Mouse (Mus musculus): ENCODE data around the gene Ampd3. TPM values are rescaled to one million over a fixed set of nuclear protein-coding genes. Genes with fewer than 3 reads are reported as not detected.
A peak's percentile ranks its signal among the peaks of the same experiment; 100 is the strongest.

The Ampd3 gene
- polyA plus RNA-seq, 1 experiment from 2014 or later, result 13.9 TPM

DNA sequence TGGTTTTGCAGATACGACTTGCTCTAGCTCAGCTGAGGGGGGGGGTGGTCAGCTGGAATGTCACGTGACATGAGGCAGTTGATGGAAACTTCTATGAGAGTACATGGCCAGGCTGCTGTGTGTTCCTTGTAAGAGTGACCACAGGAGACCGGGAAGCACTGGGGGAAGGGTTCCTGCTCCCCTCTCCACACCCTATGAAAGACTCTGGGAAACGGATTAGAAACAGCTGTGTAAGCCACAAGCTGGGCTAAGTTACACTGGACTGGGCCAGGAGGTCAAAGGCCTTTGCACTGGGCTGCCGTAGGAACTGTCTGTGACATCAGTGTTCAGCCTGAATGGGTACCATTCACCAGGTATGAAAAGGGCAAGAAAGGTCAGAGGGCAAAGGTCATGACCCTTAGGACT, 14.1 kb upstream of the Ampd3 start:
- no peaks in the 10 kb centered on the region for H3K36me3 ChIP-seq (ENCODE audit: control insufficient read depth, insufficient read depth, low read length)
- H3K27ac ChIP-seq (ENCODE audit: low read length), result no peak overlapping the region
- ATAC-seq, result no peak
- H3K4me2 ChIP-seq (ENCODE audit: low read length), result no peak overlapping the region
- no peaks in the 10 kb centered on the region for H3K4me1 ChIP-seq (ENCODE audit: control insufficient read depth, insufficient read depth, low read length)
- WGBS, result 24% methylated on average over 5 of the region's 5 CpGs
- H3K4me3 ChIP-seq (ENCODE audit: low read depth, low read length), result no peak overlapping the region
- no peak overlapping the region for H3K9ac ChIP-seq (ENCODE audit: low read depth, low read length)
- no peaks in the 10 kb centered on the region for H3K9me3 ChIP-seq (replicated peaks; ENCODE audit: control insufficient read depth, low read length, poor library complexity, severe bottlenecking)
- H3K27me3 ChIP-seq (ENCODE audit: control insufficient read depth, insufficient read depth, low read depth, low read length), result no peaks in the 10 kb centered on the region

- no peaks in the 10 kb centered on the region for H3K4me1 ChIP-seq (ENCODE audit: control insufficient read depth, insufficient read depth, low read length)
- H3K27ac ChIP-seq (ENCODE audit: low read length), result no peak overlapping the region
- H3K4me3 ChIP-seq (ENCODE audit: low read depth, low read length), result no peak overlapping the region
- no peak overlapping the region for H3K4me2 ChIP-seq (ENCODE audit: low read length)
- H3K27me3 ChIP-seq (ENCODE audit: control insufficient read depth, insufficient read depth, low read depth, low read length), result no peaks in the 10 kb centered on the region
- H3K9ac ChIP-seq (ENCODE audit: low read depth, low read length), result no peak overlapping the region
- H3K36me3 ChIP-seq (ENCODE audit: control insufficient read depth, insufficient read depth, low read length), result no peaks in the 10 kb centered on the region
- WGBS, result 72% methylated on average over 2 of the region's 2 CpGs
- H3K9me3 ChIP-seq (replicated peaks; ENCODE audit: control insufficient read depth, low read length, poor library complexity, severe bottlenecking), result no peaks in the 10 kb centered on the region
- no peak for ATAC-seq
Observed at GRCm38 (mm10) chr7:110756440-110756839, 11.6 kb upstream of the Ampd3 start.

DNA sequence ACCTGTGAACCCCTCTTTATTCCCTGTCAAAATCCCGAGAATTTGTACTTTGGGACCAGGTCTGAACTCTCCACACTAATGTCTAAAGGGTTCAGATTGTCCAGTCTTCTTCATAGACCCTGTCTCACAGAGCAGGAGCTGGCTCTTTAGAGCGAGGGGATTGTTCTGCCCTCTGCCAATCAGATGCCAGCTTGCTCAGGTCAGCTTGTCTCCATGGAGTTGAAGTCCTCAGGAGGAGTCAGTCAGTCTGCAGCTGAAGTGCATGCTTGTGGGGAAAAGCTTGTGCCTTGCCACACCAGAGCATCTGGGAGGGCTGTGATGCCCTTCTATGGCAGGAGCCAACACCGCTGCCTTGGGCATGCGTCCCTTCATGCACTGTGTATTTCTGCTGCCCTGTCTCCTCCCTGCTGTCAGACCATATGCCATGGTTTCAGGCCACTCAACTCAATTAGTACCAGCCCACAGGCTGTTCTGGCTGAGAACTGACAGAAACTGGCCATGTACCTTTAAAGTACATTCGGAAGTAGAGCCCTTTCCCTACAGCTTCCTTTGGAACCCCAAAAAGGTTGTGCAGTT, 5.3 kb upstream of the Ampd3 start:
- Histone ChIP-seq H3K9ac (ENCODE audit: low read depth, low read length) (no peak overlapping the region), H3K9me3 (replicated peaks; ENCODE audit: control insufficient read depth, low read length, poor library complexity, severe bottlenecking) (no peaks in the 10 kb centered on the region), H3K36me3 (ENCODE audit: control insufficient read depth, insufficient read depth, low read length) (no peaks in the 10 kb centered on the region), H3K4me1 (ENCODE audit: control insufficient read depth, insufficient read depth, low read length) (peaks cover under 1% of the 10 kb centered on the region), H3K27ac (ENCODE audit: low read length) (no peak overlapping the region), H3K4me3 (ENCODE audit: low read depth, low read length) (no peak overlapping the region), H3K4me2 (ENCODE audit: low read length) (no peak overlapping the region), H3K27me3 (ENCODE audit: control insufficient read depth, insufficient read depth, low read depth, low read length) (no peaks in the 10 kb centered on the region)
- 57% methylated on average over 5 of the region's 5 CpGs for WGBS
- ATAC-seq, result no peak

DNA sequence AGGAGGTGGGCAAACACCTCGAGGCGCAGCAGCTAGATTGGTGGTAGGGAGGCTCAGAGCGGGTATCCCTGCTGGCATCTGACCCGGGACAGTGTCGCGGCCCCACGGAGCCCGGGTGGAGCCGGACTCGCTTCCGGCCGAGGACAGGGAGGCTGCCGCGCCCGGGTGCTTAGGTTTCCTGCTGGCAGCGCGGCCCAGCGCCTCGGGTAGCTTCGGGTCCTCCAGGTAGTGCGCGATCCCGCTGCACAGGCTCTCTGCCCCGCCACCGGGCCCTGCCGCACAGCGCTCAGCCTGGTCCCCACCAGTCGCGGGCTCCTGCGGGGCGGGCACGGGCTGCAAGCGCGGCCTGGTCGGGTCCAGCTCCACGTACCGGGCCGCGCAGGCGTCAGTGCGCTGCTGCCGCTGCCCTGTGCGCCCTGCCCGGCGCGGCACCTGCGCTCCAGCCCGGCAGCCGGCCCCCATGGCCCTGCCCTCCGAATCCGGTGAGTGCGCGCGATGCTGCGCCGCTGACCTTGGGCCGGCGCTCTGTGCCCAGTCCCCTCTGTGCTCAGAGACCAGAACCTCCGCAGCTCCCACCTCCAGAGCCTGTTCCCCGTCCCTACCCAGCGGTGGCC, 552 bp downstream of the Ampd3 start:
- Histone ChIP-seq H3K27ac (ENCODE audit: low read length) (peak overlapping the region; percentile 57), H3K4me1 (ENCODE audit: control insufficient read depth, insufficient read depth, low read length) (peaks cover 19% of the 10 kb centered on the region), H3K9ac (ENCODE audit: low read depth, low read length) (peak overlapping the region; percentile 91), H3K4me3 (ENCODE audit: low read depth, low read length) (peak overlapping the region; percentile 63), H3K9me3 (replicated peaks; ENCODE audit: control insufficient read depth, low read length, poor library complexity, severe bottlenecking) (no peaks in the 10 kb centered on the region), H3K27me3 (ENCODE audit: control insufficient read depth, insufficient read depth, low read depth, low read length) (no peaks in the 10 kb centered on the region), H3K4me2 (ENCODE audit: low read length) (peak overlapping the region; percentile 94), H3K36me3 (ENCODE audit: control insufficient read depth, insufficient read depth, low read length) (no peaks in the 10 kb centered on the region)
- peak; percentile 87 for ATAC-seq
- WGBS, result under 1% methylated on average over 44 of the region's 61 CpGs

GRCm38 (mm10) chr7:110769094-110769493, 1.1 kb downstream of the Ampd3 start:
- Histone ChIP-seq H3K4me1 (ENCODE audit: control insufficient read depth, insufficient read depth, low read length) (peaks cover 24% of the 10 kb centered on the region), H3K9ac (ENCODE audit: low read depth, low read length) (peak overlapping the region; percentile 91), H3K4me2 (ENCODE audit: low read length) (peak overlapping the region; percentile 94), H3K27ac (ENCODE audit: low read length) (peak overlapping the region; percentile 57), H3K9me3 (replicated peaks; ENCODE audit: control insufficient read depth, low read length, poor library complexity, severe bottlenecking) (no peaks in the 10 kb centered on the region), H3K27me3 (ENCODE audit: control insufficient read depth, insufficient read depth, low read depth, low read length) (no peaks in the 10 kb centered on the region), H3K4me3 (ENCODE audit: low read depth, low read length) (peak overlapping the region; percentile 63), H3K36me3 (ENCODE audit: control insufficient read depth, insufficient read depth, low read length) (no peaks in the 10 kb centered on the region)
- ATAC-seq, result no peak
- 40% methylated on average over 4 of the region's 4 CpGs for WGBS

GRCm38 (mm10) chr7:110770949-110771348, 2.9 kb downstream of the Ampd3 start:
- no peak overlapping the region for H3K27ac ChIP-seq (ENCODE audit: low read length)
- no peak overlapping the region for H3K4me3 ChIP-seq (ENCODE audit: low read depth, low read length)
- H3K27me3 ChIP-seq (ENCODE audit: control insufficient read depth, insufficient read depth, low read depth, low read length), result no peaks in the 10 kb centered on the region
- ATAC-seq, result no peak
- H3K4me2 ChIP-seq (ENCODE audit: low read length), result no peak overlapping the region
- no peaks in the 10 kb centered on the region for H3K36me3 ChIP-seq (ENCODE audit: control insufficient read depth, insufficient read depth, low read length)
- WGBS, result 89% methylated on average over 4 of the region's 4 CpGs
- H3K4me1 ChIP-seq (ENCODE audit: control insufficient read depth, insufficient read depth, low read length), result peaks cover 25% of the 10 kb centered on the region
- no peaks in the 10 kb centered on the region for H3K9me3 ChIP-seq (replicated peaks; ENCODE audit: control insufficient read depth, low read length, poor library complexity, severe bottlenecking)
- H3K9ac ChIP-seq (ENCODE audit: low read depth, low read length), result no peak overlapping the region

- ATAC-seq, result no peak
- Histone ChIP-seq H3K9me3 (replicated peaks; ENCODE audit: control insufficient read depth, low read length, poor library complexity, severe bottlenecking) (no peaks in the 10 kb centered on the region), H3K4me1 (ENCODE audit: control insufficient read depth, insufficient read depth, low read length) (peaks cover 25% of the 10 kb centered on the region), H3K9ac (ENCODE audit: low read depth, low read length) (no peak overlapping the region), H3K4me2 (ENCODE audit: low read length) (no peak overlapping the region), H3K27ac (ENCODE audit: low read length) (no peak overlapping the region), H3K36me3 (ENCODE audit: control insufficient read depth, insufficient read depth, low read length) (no peaks in the 10 kb centered on the region), H3K27me3 (ENCODE audit: control insufficient read depth, insufficient read depth, low read depth, low read length) (no peaks in the 10 kb centered on the region), H3K4me3 (ENCODE audit: low read depth, low read length) (no peak overlapping the region)
- 76% methylated on average over 3 of the region's 3 CpGs for WGBS
Observed at GRCm38 (mm10) chr7:110772343-110772742, 4.3 kb downstream of the Ampd3 start.

DNA sequence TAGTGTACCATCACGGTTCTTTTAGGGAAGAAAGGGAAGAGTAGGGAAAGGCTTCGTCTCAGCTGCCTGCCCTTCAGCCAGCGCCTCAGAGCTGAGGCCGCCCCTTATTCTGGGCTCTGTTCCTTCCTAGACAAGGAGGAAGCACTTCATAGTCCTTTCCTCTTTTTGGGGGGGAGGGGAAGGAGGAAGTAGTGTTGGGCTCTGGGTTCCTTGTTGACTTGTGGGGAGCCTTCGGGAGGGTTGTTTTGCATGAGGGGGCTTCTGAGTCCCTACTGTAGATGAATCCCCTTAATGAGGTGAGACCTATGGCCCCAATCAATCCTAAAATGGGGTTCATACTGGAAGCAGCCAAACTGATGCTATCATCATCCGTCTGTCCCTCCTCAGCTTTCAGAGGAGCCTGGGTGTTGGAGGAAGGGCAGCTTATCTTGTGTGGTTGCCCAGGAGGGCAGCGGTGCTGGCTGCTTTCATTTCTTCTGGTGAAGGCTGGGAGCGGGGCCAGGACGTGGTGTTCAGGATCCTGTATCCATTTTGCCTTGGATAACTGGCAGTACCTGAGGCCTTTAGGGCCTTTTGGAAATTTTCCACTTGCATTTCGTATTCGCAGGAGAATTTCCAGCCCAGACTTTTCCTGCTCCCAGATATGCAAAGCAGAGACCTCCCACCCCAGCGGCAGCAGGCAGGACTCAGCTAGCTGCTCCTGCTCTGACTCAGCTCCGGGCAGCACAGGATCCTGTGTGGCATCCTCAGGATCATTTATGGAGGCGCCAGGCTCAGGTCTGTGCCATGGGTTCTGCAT, 5.4 kb downstream of the Ampd3 start:
- no peaks in the 10 kb centered on the region for H3K36me3 ChIP-seq (ENCODE audit: control insufficient read depth, insufficient read depth, low read length)
- WGBS, result 48% methylated on average over 14 of the region's 14 CpGs
- H3K9me3 ChIP-seq (replicated peaks; ENCODE audit: control insufficient read depth, low read length, poor library complexity, severe bottlenecking), result no peaks in the 10 kb centered on the region
- ATAC-seq, result no peak
- no peak overlapping the region for H3K4me3 ChIP-seq (ENCODE audit: low read depth, low read length)
- peaks cover 19% of the 10 kb centered on the region for H3K4me1 ChIP-seq (ENCODE audit: control insufficient read depth, insufficient read depth, low read length)
- no peaks in the 10 kb centered on the region for H3K27me3 ChIP-seq (ENCODE audit: control insufficient read depth, insufficient read depth, low read depth, low read length)
- 0 out of 2 replicates have a peak overlapping the region, but pooled peaks have one; percentile 26 for H3K9ac ChIP-seq (ENCODE audit: low read depth, low read length)
- peak overlapping the region; percentile 23; the same call in 1 of the 2 replicates for H3K4me2 ChIP-seq (ENCODE audit: low read length)
- H3K27ac ChIP-seq (ENCODE audit: low read length), result peak overlapping the region; percentile 64

- Histone ChIP-seq H3K9ac (ENCODE audit: low read depth, low read length) (no peak overlapping the region), H3K36me3 (ENCODE audit: control insufficient read depth, insufficient read depth, low read length) (0 out of 2 replicates have a peak, but pooled peaks cover 3% of the 10 kb centered on the region), H3K27me3 (ENCODE audit: control insufficient read depth, insufficient read depth, low read depth, low read length) (no peaks in the 10 kb centered on the region), H3K4me3 (ENCODE audit: low read depth, low read length) (no peak overlapping the region), H3K27ac (ENCODE audit: low read length) (peak overlapping the region; percentile 64), H3K9me3 (replicated peaks; ENCODE audit: control insufficient read depth, low read length, poor library complexity, severe bottlenecking) (no peaks in the 10 kb centered on the region), H3K4me1 (ENCODE audit: control insufficient read depth, insufficient read depth, low read length) (peaks cover 15% of the 10 kb centered on the region), H3K4me2 (ENCODE audit: low read length) (peak overlapping the region; percentile 23; the same call in 1 of the 2 replicates)
- WGBS, result 85% methylated on average over 1 of the region's 1 CpGs
- ATAC-seq, result peak; percentile 15; the same call in 1 of the 2 replicates
Observed at GRCm38 (mm10) chr7:110774077-110774476, 6.1 kb downstream of the Ampd3 start.
